Mouse (Mus musculus) spleen, adult 2 months (tissue): ENCODE results near the gene Evc. TPM values are rescaled to one million over a fixed set of nuclear protein-coding genes. Genes with fewer than 3 reads are reported as not detected.
A peak's percentile ranks its signal among the peaks of the same experiment; 100 is the strongest.

Experiments used
- DNase-seq, 2 experiments: peaks; one replicate each; pipeline versions ENCODE4 v3.0.0 to v3.0.0-alpha.2; 2012 to 2021; ENCODE audit warnings: low spot score in 2 of 2, low read depth in 1 of 2
- H3K27ac ChIP-seq: fragments of 200-500 bp; 2 replicates; pipeline ENCODE4 v1.5.1; 2012; ENCODE audit warnings: low read length, inconsistent platforms; ENCODE audit not compliant: insufficient read depth
- H3K27me3 ChIP-seq: fragments of 200-500 bp; 2 replicates; pipeline ENCODE4 v1.6.1; 2012; ENCODE audit warnings: mild to moderate bottlenecking, moderate library complexity, low read length, inconsistent platforms; ENCODE audit not compliant: control insufficient read depth, insufficient read depth
- H3K36me3 ChIP-seq: fragments of 200-500 bp; 2 replicates; pipeline ENCODE4 v1.6.1; 2012; ENCODE audit warnings: mild to moderate bottlenecking, low read length, inconsistent platforms; ENCODE audit not compliant: control insufficient read depth, insufficient read depth
- H3K4me1 ChIP-seq: fragments of 200-500 bp; 2 replicates; pipeline ENCODE4 v1.6.1; 2011; ENCODE audit warnings: inconsistent platforms; ENCODE audit not compliant: control insufficient read depth, insufficient read depth, insufficient read length
- H3K4me3 ChIP-seq: fragments of 200-500 bp; 2 replicates; pipeline ENCODE4 v1.5.1; 2011; ENCODE audit warnings: mild to moderate bottlenecking, inconsistent platforms; ENCODE audit not compliant: insufficient read depth, insufficient read length; ENCODE audit errors: extremely low read depth
- CTCF ChIP-seq: fragments of 200-500 bp; IDR thresholded peaks from 2 replicates; pipeline ENCODE4 v1.5.1; 2011; ENCODE audit warnings: mild to moderate bottlenecking, inconsistent platforms; ENCODE audit not compliant: insufficient read depth, insufficient read length, insufficient replicate concordance; ENCODE audit errors: extremely low read depth
- POLR2A ChIP-seq: fragments of 200-500 bp; IDR thresholded peaks from 2 replicates; pipeline ENCODE4 v1.6.1; 2011; ENCODE audit warnings: low read depth, low read length, inconsistent platforms
- WGBS: fragments of 180-500 bp; shearing (Covaris S2); methylation state at CpG from one replicate; pipeline ENCODE4 v1.1.7; 2018; 5-methylcytosine and 5-hydroxymethylcytosine counted together
- polyA plus RNA-seq: library from polyadenylated mRNA; depleted of rRNA; stranded (reverse); fragments of >200 nt; gene quantifications from 2 replicates; pipeline ENCODE4 v1.2.3, GENCODE M21; 2012

Gene Evc
- polyA plus RNA-seq, 1 experiment: 4.5 TPM

- no peaks in the 10 kb centered on the region for H3K36me3 ChIP-seq
- H3K27ac ChIP-seq: no peak overlapping the region
- no peak for DNase-seq
- H3K27me3 ChIP-seq: no peaks in the 10 kb centered on the region
- no peak overlapping the region for H3K4me3 ChIP-seq
- TF ChIP-seq POLR2A: no peak
- no peak for TF ChIP-seq CTCF
- H3K4me1 ChIP-seq: no peaks in the 10 kb centered on the region
- 77% methylated on average over 5 of the region's 5 CpGs for WGBS
These were observed 25.9 kb upstream of the Evc start for GRCm38 (mm10) chr5:37362618-37363017.

GRCm38 (mm10) chr5:37356027-37356426 is 19.3 kb upstream of the Evc start:
- DNase-seq: no peak
- 87% methylated on average over 8 of the region's 8 CpGs for WGBS
- Histone ChIP-seq H3K27me3 (no peaks in the 10 kb centered on the region), H3K27ac (no peak overlapping the region), H3K4me3 (no peak overlapping the region), H3K4me1 (no peaks in the 10 kb centered on the region), H3K36me3 (no peaks in the 10 kb centered on the region)
- TF ChIP-seq POLR2A (no peak), CTCF (no peak)

- no peak for DNase-seq
- Histone ChIP-seq H3K4me1 (no peaks in the 10 kb centered on the region), H3K27me3 (no peaks in the 10 kb centered on the region), H3K36me3 (no peaks in the 10 kb centered on the region), H3K27ac (no peak overlapping the region), H3K4me3 (no peak overlapping the region)
- WGBS: 78% methylated on average over 4 of the region's 4 CpGs
- TF ChIP-seq POLR2A (no peak), CTCF (no peak)
These were observed 17.7 kb upstream of the Evc start for GRCm38 (mm10) chr5:37354385-37354784.

GRCm38 (mm10) chr5:37351791-37352190 is 15.1 kb upstream of the Evc start:
- no peaks in the 10 kb centered on the region for H3K4me1 ChIP-seq
- H3K27ac ChIP-seq: no peak overlapping the region
- TF ChIP-seq POLR2A (no peak), CTCF (no peak)
- no peak for DNase-seq
- H3K27me3 ChIP-seq: no peaks in the 10 kb centered on the region
- H3K36me3 ChIP-seq: no peaks in the 10 kb centered on the region
- WGBS: 88% methylated on average over 2 of the region's 2 CpGs
- no peak overlapping the region for H3K4me3 ChIP-seq

- no peak for TF ChIP-seq POLR2A
- TF ChIP-seq CTCF: no peak
- DNase-seq: no peak
- Histone ChIP-seq H3K36me3 (no peaks in the 10 kb centered on the region), H3K4me1 (no peaks in the 10 kb centered on the region), H3K4me3 (no peak overlapping the region), H3K27ac (no peak overlapping the region), H3K27me3 (no peaks in the 10 kb centered on the region)
- WGBS: 71% methylated on average over 2 of the region's 2 CpGs
These were observed 7.3 kb upstream of the Evc start for GRCm38 (mm10) chr5:37343962-37344361.

GRCm38 (mm10) chr5:37338288-37338687 is 1.6 kb upstream of the Evc start, which contains the start of gene Evc2:
Gene Evc2 (plus strand): TSS chr5:37338499.
- H3K4me1 ChIP-seq: no peaks in the 10 kb centered on the region; the same call in 1 of the 2 replicates
- H3K27me3 ChIP-seq: 0 out of 2 replicates have a peak, but pooled peaks cover 2% of the 10 kb centered on the region
- H3K27ac ChIP-seq: no peak within 1 kb of the TSS
- 6% methylated on average over 27 of the region's 27 CpGs for WGBS
- H3K36me3 ChIP-seq: no peaks in the 10 kb centered on the region
- no peak for DNase-seq
- peak within 1 kb of the TSS; percentile 19; the same call in 1 of the 2 replicates for H3K4me3 ChIP-seq
- TF ChIP-seq CTCF (no peak), POLR2A (no peak)

GRCm38 (mm10) chr5:37337696-37338095 is 1.0 kb upstream of the Evc start:
- H3K27me3 ChIP-seq: 0 out of 2 replicates have a peak, but pooled peaks cover 2% of the 10 kb centered on the region
- no peak overlapping the region for H3K27ac ChIP-seq
- no peak overlapping the region for H3K4me3 ChIP-seq
- H3K4me1 ChIP-seq: no peaks in the 10 kb centered on the region; the same call in 1 of the 2 replicates
- no peak for DNase-seq
- WGBS: 72% methylated on average over 3 of the region's 3 CpGs
- H3K36me3 ChIP-seq: no peaks in the 10 kb centered on the region
- no peak for TF ChIP-seq POLR2A
- no peak for TF ChIP-seq CTCF

GRCm38 (mm10) chr5:37335061-37335460 is 1.6 kb downstream of the Evc start:
- WGBS: 71% methylated on average over 3 of the region's 3 CpGs
- Histone ChIP-seq H3K4me1 (no peaks in the 10 kb centered on the region; the same call in 1 of the 2 replicates), H3K36me3 (no peaks in the 10 kb centered on the region), H3K4me3 (no peak overlapping the region), H3K27me3 (0 out of 2 replicates have a peak, but pooled peaks cover 2% of the 10 kb centered on the region), H3K27ac (no peak overlapping the region)
- TF ChIP-seq POLR2A (no peak), CTCF (no peak)
- DNase-seq: no peak
